Mouse (Mus musculus): ENCODE data around the gene Rhov. TPM values are rescaled to one million over a fixed set of nuclear protein-coding genes. Genes with fewer than 3 reads are reported as not detected.

The Rhov gene
- total and polyA plus RNA-seq, 3 experiments: 0.11 TPM; not detected in 2

- peaks cover 8% of the 10 kb centered on the region for H3K4me1 ChIP-seq (ENCODE audit: insufficient read depth, low read depth, low read length)
- no peaks in the 10 kb centered on the region for H3K9me3 ChIP-seq (replicated peaks)
- ATAC-seq (ENCODE audit: extremely low read depth, insufficient number of reproducible peaks, low FRiP score, poor library complexity, severe bottlenecking) (no peak), DNase-seq (ENCODE audit: low spot score) (no peak)
- H3K27me3 ChIP-seq (ENCODE audit: insufficient read depth, low read length): peaks cover 58% of the 10 kb centered on the region
- no peak overlapping the region for H3K4me3 ChIP-seq (ENCODE audit: low read depth, low read length)
- no peaks in the 10 kb centered on the region for H3K36me3 ChIP-seq (replicated peaks)
- TF ChIP-seq POLR2AphosphoS5 (IDR thresholded peaks at IDR 0.05; ENCODE audit: insufficient replicate concordance, low read depth, low read length) (no peak), CTCF (IDR thresholded peaks at IDR 0.05; ENCODE audit: low read depth, low read length) (no peak), GATA1 (IDR thresholded peaks at IDR 0.05; ENCODE audit: borderline replicate concordance, low read length) (no peak), GATA2 (IDR thresholded peaks at IDR 0.05; ENCODE audit: borderline replicate concordance, low read depth, low read length) (no peak), TAL1 (conservative IDR thresholded peaks at IDR 0.05; ENCODE audit: low read depth, low read length) (no peak)
These were observed 20.7 kb downstream of the Rhov start for GRCm38 (mm10) chr2:119250377-119250776.

GRCm38 (mm10) chr2:119249592-119250061 lies 21.4 kb downstream of the Rhov start:
- Histone ChIP-seq H3K9me3 (replicated peaks) (no peaks in the 10 kb centered on the region), H3K4me1 (ENCODE audit: insufficient read depth, low read depth, low read length) (peaks cover 8% of the 10 kb centered on the region), H3K36me3 (replicated peaks) (no peaks in the 10 kb centered on the region), H3K27me3 (ENCODE audit: insufficient read depth, low read length) (peaks cover 58% of the 10 kb centered on the region), H3K4me3 (ENCODE audit: low read depth, low read length) (no peak overlapping the region)
- TF ChIP-seq GATA2 (IDR thresholded peaks at IDR 0.05; ENCODE audit: borderline replicate concordance, low read depth, low read length): no peak
- TF ChIP-seq POLR2AphosphoS5 (IDR thresholded peaks at IDR 0.05; ENCODE audit: insufficient replicate concordance, low read depth, low read length): no peak
- no peak for TF ChIP-seq GATA1 (IDR thresholded peaks at IDR 0.05; ENCODE audit: borderline replicate concordance, low read length)
- no peak for TF ChIP-seq CTCF (IDR thresholded peaks at IDR 0.05; ENCODE audit: low read depth, low read length)
- TF ChIP-seq TAL1 (conservative IDR thresholded peaks at IDR 0.05; ENCODE audit: low read depth, low read length): no peak
- DNase-seq (ENCODE audit: low spot score): no peak
- ATAC-seq (ENCODE audit: extremely low read depth, insufficient number of reproducible peaks, low FRiP score, poor library complexity, severe bottlenecking): no peak

DNA sequence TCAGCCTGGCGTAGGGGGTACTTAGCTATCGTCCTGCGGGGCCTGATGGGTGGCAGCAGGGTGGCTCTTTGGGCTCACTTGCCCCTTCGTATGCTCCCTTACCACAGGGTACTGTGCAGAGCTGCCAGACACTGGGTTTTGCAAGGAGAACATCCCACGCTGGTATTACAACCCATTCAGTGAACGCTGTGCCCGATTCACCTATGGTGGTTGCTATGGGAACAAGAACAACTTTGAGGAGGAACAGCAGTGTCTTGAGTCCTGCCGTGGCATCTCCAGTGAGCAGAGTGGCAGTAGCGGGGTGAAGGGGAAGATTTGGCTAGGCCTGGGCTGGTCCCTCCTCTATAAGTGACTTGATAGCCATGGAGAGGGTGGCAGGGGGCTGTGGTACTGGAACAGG lies 23.2 kb downstream of the Rhov start:
- DNase-seq (ENCODE audit: low spot score) (no peak), ATAC-seq (ENCODE audit: extremely low read depth, insufficient number of reproducible peaks, low FRiP score, poor library complexity, severe bottlenecking) (no peak)
- H3K4me1 ChIP-seq (ENCODE audit: insufficient read depth, low read depth, low read length): peaks cover 8% of the 10 kb centered on the region
- TF ChIP-seq CTCF (IDR thresholded peaks at IDR 0.05; ENCODE audit: low read depth, low read length) (no peak), TAL1 (conservative IDR thresholded peaks at IDR 0.05; ENCODE audit: low read depth, low read length) (no peak), GATA2 (IDR thresholded peaks at IDR 0.05; ENCODE audit: borderline replicate concordance, low read depth, low read length) (no peak), POLR2AphosphoS5 (IDR thresholded peaks at IDR 0.05; ENCODE audit: insufficient replicate concordance, low read depth, low read length) (no peak), GATA1 (IDR thresholded peaks at IDR 0.05; ENCODE audit: borderline replicate concordance, low read length) (no peak)
- H3K36me3 ChIP-seq (replicated peaks): no peaks in the 10 kb centered on the region
- H3K27me3 ChIP-seq (ENCODE audit: insufficient read depth, low read length): peaks cover 48% of the 10 kb centered on the region
- H3K4me3 ChIP-seq (ENCODE audit: low read depth, low read length): no peak overlapping the region
- H3K9me3 ChIP-seq (replicated peaks): no peaks in the 10 kb centered on the region

GRCm38 (mm10) chr2:119245246-119245645 lies 25.8 kb downstream of the Rhov start:
- no peaks in the 10 kb centered on the region for H3K9me3 ChIP-seq (replicated peaks)
- ATAC-seq (ENCODE audit: extremely low read depth, insufficient number of reproducible peaks, low FRiP score, poor library complexity, severe bottlenecking): no peak
- H3K27me3 ChIP-seq (ENCODE audit: insufficient read depth, low read length): peaks cover 65% of the 10 kb centered on the region
- no peak for DNase-seq (ENCODE audit: low spot score)
- TF ChIP-seq POLR2AphosphoS5 (IDR thresholded peaks at IDR 0.05; ENCODE audit: insufficient replicate concordance, low read depth, low read length): no peak
- no peak for TF ChIP-seq GATA1 (IDR thresholded peaks at IDR 0.05; ENCODE audit: borderline replicate concordance, low read length)
- TF ChIP-seq CTCF (IDR thresholded peaks at IDR 0.05; ENCODE audit: low read depth, low read length): no peak
- TF ChIP-seq TAL1 (conservative IDR thresholded peaks at IDR 0.05; ENCODE audit: low read depth, low read length): no peak
- no peak for TF ChIP-seq GATA2 (IDR thresholded peaks at IDR 0.05; ENCODE audit: borderline replicate concordance, low read depth, low read length)
- H3K4me3 ChIP-seq (ENCODE audit: low read depth, low read length): no peak overlapping the region
- no peaks in the 10 kb centered on the region for H3K4me1 ChIP-seq (ENCODE audit: insufficient read depth, low read depth, low read length)
- H3K36me3 ChIP-seq (replicated peaks): no peaks in the 10 kb centered on the region

GRCm38 (mm10) chr2:119242548-119242947 lies 28.5 kb downstream of the Rhov start:
- no peaks in the 10 kb centered on the region; the same call in 1 of the 2 replicates for H3K4me1 ChIP-seq (ENCODE audit: insufficient read depth, low read depth, low read length)
- DNase-seq (ENCODE audit: low spot score) (no peak), ATAC-seq (ENCODE audit: extremely low read depth, insufficient number of reproducible peaks, low FRiP score, poor library complexity, severe bottlenecking) (no peak)
- no peak overlapping the region for H3K4me3 ChIP-seq (ENCODE audit: low read depth, low read length)
- no peaks in the 10 kb centered on the region for H3K9me3 ChIP-seq (replicated peaks)
- no peak for TF ChIP-seq GATA2 (IDR thresholded peaks at IDR 0.05; ENCODE audit: borderline replicate concordance, low read depth, low read length)
- no peak for TF ChIP-seq GATA1 (IDR thresholded peaks at IDR 0.05; ENCODE audit: borderline replicate concordance, low read length)
- TF ChIP-seq POLR2AphosphoS5 (IDR thresholded peaks at IDR 0.05; ENCODE audit: insufficient replicate concordance, low read depth, low read length): no peak
- no peak for TF ChIP-seq CTCF (IDR thresholded peaks at IDR 0.05; ENCODE audit: low read depth, low read length)
- no peak for TF ChIP-seq TAL1 (conservative IDR thresholded peaks at IDR 0.05; ENCODE audit: low read depth, low read length)
- no peaks in the 10 kb centered on the region for H3K36me3 ChIP-seq (replicated peaks)
- peaks cover 59% of the 10 kb centered on the region for H3K27me3 ChIP-seq (ENCODE audit: insufficient read depth, low read length)

DNA sequence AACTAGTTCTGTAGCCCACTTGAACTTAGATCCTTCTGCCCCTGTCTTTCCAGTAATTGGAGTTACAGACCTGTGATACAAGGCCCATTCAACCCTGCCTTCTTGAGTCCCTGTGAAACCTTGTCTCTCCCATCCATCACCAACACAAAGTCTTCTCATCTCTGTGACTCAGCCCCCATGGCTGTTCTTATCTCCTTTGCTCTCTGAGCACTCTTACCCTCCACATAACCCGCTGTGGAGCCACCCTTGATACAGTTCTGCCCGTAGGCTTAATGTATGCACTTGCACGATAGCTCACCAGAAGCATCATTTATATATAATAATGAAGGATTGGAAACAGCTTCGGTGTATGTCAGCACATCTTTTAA lies 30.3 kb downstream of the Rhov start:
- no peak for DNase-seq (ENCODE audit: low spot score)
- ATAC-seq (ENCODE audit: extremely low read depth, insufficient number of reproducible peaks, low FRiP score, poor library complexity, severe bottlenecking): no peak
- H3K27me3 ChIP-seq (ENCODE audit: insufficient read depth, low read length): peaks cover 53% of the 10 kb centered on the region

More for the DNA sequence above, 30.3 kb downstream of the Rhov start:
- H3K9me3 ChIP-seq (replicated peaks): no peaks in the 10 kb centered on the region
- H3K4me1 ChIP-seq (ENCODE audit: insufficient read depth, low read depth, low read length): no peaks in the 10 kb centered on the region; the same call in 1 of the 2 replicates
- H3K4me3 ChIP-seq (ENCODE audit: low read depth, low read length): no peak overlapping the region
- no peak for TF ChIP-seq GATA2 (IDR thresholded peaks at IDR 0.05; ENCODE audit: borderline replicate concordance, low read depth, low read length)
- TF ChIP-seq CTCF (IDR thresholded peaks at IDR 0.05; ENCODE audit: low read depth, low read length): no peak
- no peak for TF ChIP-seq TAL1 (conservative IDR thresholded peaks at IDR 0.05; ENCODE audit: low read depth, low read length)
- no peak for TF ChIP-seq GATA1 (IDR thresholded peaks at IDR 0.05; ENCODE audit: borderline replicate concordance, low read length)
- no peak for TF ChIP-seq POLR2AphosphoS5 (IDR thresholded peaks at IDR 0.05; ENCODE audit: insufficient replicate concordance, low read depth, low read length)
- H3K36me3 ChIP-seq (replicated peaks): no peaks in the 10 kb centered on the region

Data from G1E (cell line).